Mouse (Mus musculus) T-helper 17 cell (primary cell): ENCODE results near the gene Cmklr1.

Experiments
- in situ Hi-C, 2 experiments: fragments of 300-600 bp; cut with MboI, MseI; formaldehyde crosslinking; loops; 1 replicate in 1 of 2; 2 replicates in 1 of 2; pipeline ENCODE4 v1.15.1; 2025; ENCODE audit warnings: high pct_unique_total_duplicates in 2 of 2

The Cmklr1 gene

DNA sequence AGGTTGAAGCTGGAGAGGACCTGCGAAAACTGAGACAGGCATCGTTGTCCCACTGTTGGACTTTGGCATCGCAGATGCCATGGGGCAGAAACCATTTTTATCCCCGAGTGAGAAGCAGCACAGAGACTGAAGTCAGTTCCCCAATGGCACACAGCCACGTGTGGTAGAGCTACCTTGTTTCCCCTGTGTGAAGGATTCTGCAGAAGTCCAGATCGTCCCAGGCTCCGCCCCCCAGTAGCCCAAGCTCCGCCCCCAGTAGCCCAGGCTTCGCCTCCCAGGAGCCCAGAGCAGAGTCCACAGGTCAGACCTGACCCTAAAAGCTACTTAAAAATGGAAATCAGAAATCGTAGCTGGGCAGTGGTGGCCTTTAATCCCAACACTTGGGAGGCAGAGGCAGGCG, 4.0 kb upstream of the Cmklr1 start:
- in situ Hi-C loops, result no loop called here

- in situ Hi-C loops, result no loop called here
These were observed 2.0 kb upstream of the Cmklr1 start for GRCm38 (mm10) chr5:113652215-113652614.

- in situ Hi-C loops, result no loop called here
These were observed 1.5 kb downstream of the Cmklr1 start for GRCm38 (mm10) chr5:113648647-113649211.

GRCm38 (mm10) chr5:113647141-113647540, 3.1 kb downstream of the Cmklr1 start:
- in situ Hi-C loops, result no loop called here

- in situ Hi-C loops, result no loop called here
These were observed 5.7 kb downstream of the Cmklr1 start for GRCm38 (mm10) chr5:113644520-113644919.

GRCm38 (mm10) chr5:113643107-113643848, 6.9 kb downstream of the Cmklr1 start:
- in situ Hi-C loops, result no loop called here

DNA sequence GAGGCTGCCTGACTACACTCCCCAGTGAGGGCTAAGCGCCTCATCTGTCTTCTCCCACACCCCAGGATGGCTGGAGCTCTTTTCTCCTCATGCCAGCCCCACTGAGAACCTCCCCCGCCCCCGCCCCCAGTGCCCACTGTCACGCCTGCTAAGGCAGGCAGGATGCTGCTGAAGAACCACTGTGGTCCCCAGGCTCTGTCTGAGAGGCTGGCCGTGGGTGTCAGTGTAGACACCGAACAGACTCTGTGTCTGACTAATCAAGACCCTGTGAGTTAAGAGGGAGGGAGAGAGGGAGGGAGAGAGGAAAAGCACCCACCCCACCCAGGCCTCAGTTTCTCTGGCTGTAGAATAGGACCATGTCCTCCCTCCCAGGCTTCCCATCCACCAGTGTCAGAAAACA, 9.2 kb downstream of the Cmklr1 start:
- in situ Hi-C loops, result no loop called here

- in situ Hi-C loops, result no loop called here
These were observed 11.1 kb downstream of the Cmklr1 start for GRCm38 (mm10) chr5:113639126-113639525.

DNA sequence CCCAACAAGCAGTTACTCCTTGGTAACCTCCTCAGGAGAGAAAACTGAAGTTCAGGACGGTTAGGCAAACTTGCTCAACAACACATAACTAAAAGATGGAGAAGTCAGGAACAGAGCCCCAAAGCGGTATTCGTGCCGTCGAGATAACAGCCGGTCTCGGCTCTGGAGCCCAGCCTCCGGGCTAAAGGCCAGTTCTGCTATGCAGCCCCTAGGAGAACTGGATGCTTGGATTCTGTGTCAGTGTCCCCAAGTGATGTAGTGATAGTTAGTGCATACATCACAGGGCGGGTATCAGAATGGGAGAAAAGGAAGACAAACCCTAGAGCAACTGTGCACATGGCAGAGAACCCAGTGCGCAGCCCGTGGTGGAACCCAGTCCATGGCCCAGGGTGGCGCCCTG, 12.2 kb downstream of the Cmklr1 start:
- in situ Hi-C loops, result no loop called here

- in situ Hi-C loops, result no loop called here
These were observed 12.6 kb downstream of the Cmklr1 start for GRCm38 (mm10) chr5:113637631-113638030.

DNA sequence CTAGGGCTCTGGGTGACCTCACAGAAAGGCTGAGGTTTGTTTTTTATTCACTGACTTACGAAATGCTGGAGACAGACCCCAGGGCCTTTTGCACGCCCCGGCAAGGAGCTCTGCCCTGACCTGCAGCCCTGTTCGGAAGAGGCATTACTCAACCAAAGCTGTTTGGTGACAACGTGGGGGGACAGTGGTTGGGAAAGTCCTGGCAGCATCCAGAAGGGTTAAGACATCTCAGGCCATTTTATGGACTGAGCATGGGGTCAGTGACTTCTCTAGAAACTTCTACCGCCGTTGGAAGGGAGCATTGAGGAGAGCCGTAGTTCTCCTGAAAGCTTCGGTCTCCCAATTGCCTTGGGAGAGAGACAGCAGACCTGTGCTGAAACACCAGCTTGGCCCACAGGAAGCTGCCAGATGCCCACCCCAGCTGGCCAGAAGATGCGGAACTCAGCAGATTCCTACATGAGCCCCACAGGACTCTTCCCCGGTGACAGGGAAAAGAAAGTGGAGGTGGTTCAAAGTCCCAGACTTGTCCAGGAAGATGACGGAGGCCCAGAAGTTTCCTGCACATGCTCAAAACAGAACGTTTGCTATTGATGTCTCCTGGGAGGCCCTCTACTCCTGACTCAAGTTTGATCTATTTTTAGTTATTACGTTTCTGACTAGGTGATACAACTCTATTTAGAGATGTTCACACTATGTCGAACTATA, 14.2 kb downstream of the Cmklr1 start:
- in situ Hi-C loops, result no loop called here

DNA sequence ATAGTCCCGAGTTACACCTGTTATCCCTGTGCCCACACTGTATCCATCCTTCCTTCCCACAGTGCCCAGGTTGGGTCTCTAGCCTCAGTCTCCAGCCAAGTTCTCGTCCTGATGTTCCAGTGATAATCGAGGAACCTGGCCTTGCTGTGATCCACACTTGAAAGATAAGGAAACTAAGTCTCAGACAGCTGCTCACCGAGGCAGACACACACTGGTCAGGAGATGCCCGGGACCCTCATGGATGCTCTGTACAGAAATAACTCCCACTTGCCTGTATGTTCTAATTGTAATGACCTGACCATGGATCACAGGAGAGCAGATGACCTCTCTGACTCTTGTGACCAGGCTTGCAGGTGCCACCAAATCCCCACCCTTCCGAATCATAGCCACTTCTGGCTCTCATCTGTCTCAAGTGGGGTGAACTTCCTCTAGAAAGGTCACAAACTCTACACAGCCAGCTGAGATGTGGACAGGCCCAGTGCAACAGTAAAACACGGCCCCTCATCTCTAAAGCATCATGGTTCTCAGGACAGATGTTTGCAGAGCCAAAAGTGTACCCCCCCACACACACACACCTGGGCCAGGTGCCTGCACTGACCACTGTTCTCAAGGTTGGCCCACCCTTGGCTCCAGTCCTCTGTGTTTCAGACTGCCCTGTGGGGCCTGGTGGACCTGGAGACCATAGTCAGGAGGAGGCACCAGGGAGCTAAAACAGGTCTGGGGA, 15.2 kb downstream of the Cmklr1 start:
- in situ Hi-C loops, result no loop called here

GRCm38 (mm10) chr5:113634024-113634651, 16.1 kb downstream of the Cmklr1 start:
- in situ Hi-C loops, result no loop called here

DNA sequence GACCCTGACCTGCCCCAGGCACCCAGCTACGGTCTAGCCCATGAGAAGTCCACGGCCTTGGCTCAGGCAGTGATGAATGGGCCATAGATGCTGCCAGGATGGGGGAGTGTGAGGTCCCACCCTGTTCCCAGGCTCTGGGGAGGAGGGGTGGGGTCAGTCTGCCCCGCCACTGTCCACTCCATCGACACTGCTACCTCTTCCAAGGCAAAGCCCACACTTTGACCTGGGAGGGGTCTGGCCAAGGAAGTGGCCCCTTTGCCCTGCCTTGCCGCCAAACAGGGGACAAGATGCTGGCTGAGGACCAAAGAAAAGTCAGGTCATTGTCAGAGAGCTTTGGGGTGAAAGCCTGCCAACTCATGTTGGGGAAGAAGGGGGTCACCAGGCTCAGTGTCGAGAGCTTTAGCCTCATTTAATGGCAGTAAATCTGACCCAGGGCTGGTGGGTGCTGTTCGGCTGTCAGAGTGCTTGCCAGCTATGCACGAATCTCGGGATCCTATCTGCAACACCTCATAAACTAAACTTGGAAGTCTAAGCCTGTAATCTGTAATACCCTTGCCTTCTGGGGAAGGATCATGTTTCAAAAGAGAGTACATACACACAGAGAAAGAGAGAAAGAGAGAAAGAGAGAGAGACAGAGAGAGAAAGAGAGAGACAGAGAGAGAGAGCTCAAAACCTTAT, 17.1 kb downstream of the Cmklr1 start:
- in situ Hi-C loops, result no loop called here

DNA sequence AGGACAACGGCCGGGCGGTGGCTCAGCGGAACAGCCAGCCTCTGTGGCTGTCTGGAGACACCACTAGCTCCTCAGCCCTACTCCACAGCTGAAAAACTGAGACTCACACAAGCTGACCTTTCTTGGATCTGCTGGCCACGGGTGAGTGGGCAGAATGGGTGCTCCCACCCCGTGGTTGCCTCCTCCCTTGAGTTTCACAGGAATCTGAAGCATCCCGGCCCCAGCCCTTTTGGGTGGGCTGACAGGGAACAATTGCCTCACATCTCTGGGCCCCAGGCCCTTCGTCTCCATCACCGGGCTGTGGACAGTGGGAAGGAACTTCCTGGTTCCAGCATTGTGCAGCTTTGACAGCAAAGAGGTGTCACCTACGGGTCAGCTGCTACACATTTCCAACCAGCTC, 20.1 kb downstream of the Cmklr1 start:
- in situ Hi-C loops, result no loop called here

DNA sequence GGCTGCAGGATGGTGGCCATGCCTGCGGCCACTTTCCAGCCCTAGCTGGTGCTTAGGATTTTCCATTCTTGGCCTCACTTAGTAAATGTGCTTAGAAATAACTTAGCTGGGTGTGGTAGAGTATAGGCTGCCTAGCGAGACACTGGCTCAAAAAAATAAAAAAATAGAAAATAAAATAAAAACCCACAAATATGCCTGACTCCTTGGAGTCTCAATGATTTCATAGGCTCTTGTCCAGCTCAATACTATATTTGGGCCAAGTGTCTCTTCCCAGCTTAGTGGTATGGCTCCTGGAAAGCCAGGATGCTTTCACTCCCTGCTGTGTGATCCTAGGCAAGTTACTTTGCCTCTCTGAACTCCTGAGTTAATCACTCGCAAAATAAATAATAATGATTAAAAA, 21.0 kb downstream of the Cmklr1 start:
- in situ Hi-C loops, result loop anchor here (5.0 kb wide), 2 partner anchors 37 to 72 kb away; no protein-coding TSS in a partner anchor

DNA sequence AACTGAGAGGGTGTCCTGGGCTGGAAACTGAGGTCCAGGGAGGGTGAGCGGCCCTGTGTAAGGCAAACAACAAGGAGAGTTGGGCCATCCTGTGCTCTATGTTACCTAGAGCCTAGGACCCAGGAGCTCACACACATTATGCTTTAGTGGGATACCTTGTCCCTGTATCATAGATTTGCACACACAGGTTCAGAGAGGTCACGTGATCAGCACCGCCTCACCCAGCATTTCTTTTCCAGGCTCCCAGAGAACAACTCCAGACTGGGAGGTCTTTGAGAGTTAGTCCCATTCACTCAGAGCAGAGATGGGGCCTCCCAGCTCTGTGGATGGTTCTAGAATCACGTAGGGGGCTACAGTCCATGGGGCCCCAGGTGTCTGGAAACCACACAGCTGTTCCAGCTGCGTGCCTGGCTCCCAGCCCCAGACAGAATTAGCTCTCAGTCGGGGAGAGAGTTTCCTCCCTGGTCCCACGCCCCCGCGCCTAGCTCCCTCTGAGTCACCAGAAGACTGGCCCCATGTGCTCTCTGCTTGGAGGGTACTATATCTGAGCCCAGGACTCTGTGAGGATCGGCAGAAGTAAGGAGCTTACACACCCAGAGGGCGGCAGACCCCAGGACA, 22.3 kb downstream of the Cmklr1 start:
- in situ Hi-C loops, result loop anchor here (5.0 kb wide), 2 partner anchors 36 to 71 kb away; no protein-coding TSS in a partner anchor

DNA sequence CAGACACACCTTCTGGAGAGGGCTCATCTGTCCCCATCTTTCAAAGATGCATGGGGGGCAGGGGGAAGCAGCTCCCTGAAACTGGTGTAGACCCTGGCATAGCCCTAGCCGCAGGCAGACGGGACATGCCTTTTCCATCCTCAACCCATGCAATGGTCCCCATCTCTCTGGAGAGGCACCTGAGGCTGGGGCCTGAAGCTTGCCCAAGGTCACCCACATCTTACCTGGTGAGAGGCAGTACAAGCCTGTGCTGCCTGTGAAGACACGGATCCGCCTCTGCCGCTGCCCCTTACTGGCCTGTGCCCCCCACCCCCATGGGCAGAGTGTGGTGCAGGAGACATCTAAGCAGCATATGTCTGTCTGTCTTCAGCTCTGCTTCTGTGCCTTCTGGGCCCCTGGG, 23.2 kb downstream of the Cmklr1 start:
- in situ Hi-C loops, result loop anchor here (5.0 kb wide), 2 partner anchors 35 to 70 kb away; no protein-coding TSS in a partner anchor

DNA sequence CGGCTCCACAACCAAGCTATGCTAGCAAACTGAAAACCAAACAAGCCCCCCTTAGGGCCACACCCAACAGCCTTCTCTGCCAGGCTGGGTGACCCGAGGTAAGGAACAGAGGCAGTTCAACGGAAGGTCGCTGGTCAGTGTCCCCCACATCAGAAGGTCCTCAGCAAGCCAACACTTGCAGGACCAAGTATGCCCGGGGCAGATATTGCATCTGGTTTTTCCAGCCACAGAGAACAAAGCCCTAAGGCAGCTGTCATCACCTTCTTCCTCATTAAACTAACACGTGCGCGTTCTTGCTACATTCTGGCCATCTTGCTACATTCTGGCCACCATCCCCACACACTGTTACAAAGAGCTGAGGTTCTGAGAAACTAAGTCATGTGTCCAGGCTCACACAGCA, 23.9 kb downstream of the Cmklr1 start:
- in situ Hi-C loops, result loop anchor here (5.0 kb wide), 2 partner anchors 34 to 69 kb away; no protein-coding TSS in a partner anchor

- in situ Hi-C loops, result loop anchor here (5.0 kb wide), 2 partner anchors 33 to 68 kb away; no protein-coding TSS in a partner anchor
These were observed 25.2 kb downstream of the Cmklr1 start for GRCm38 (mm10) chr5:113625068-113625467.
